Mouse (Mus musculus): ENCODE measurements around the gene Xirp1. TPM values are rescaled to one million over a fixed set of nuclear protein-coding genes. Genes with fewer than 3 reads are reported as not detected.

The Xirp1 gene
- not detected in 2 replicates for polyA plus RNA-seq (2015; fragmentation: Nextera tagmentation; extraction: Ambion mirVana)

DNA sequence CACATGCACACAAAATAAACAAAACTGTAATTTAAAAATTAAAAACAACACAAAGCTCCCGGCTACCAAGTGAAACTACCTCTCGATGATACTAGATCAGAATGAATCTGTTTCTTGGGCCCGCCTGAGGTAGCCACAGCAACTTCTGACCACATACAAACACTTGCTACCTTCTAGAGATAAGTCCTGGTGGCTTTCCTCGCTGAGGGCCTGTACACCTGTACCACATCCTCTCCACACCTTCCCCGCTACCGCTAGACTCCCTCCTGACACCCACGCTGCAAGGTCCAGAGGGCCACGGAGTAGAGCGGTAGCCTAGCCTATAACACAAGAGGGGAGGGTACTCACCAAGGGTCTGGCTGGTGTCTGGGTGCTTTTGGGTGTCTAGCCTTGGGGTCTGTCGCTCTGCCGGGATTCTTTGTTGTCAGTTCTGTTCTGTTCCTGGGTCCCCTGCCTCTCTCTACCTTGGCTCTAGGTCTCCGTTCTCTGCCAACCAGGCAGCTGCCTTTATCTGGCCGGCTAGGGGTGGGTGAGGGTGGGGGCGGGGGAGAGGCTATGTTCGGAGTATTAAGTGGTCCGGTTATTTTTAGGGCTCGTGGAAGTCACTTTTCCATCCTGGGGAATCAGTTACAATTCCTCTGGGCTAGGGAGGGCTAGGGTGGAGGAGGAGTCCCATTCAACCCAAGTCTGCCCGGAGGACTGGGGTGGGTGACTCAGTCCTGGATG, at the start of gene Xirp1:
Gene Xirp1, minus strand, starts transcription at position 513 of the 726 bp plus-strand sequence.

DNA sequence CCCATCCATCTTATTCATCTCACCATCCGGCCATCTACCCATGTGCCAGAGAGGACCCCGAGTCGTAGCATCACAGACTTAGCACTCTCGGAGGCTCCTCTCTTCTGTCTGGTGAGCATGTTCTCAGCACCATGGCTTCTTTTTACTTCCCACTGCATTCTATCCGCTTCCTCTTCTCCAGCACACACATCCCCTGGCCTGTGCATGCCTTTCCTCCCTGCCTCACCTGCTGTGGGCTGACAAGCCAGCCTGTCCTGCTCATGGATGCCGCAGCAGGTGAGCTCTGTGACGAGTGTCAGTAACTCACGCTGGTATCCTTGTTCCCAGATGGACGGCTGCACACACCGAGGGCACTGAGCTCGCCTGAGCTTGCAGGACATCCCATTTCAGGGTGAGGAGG, 46.4 kb upstream of the Xirp1 start, which contains the start of gene Cx3cr1:
Gene Cx3cr1, minus strand, starts transcription at position 101 of the 400 bp plus-strand sequence.

DNA sequence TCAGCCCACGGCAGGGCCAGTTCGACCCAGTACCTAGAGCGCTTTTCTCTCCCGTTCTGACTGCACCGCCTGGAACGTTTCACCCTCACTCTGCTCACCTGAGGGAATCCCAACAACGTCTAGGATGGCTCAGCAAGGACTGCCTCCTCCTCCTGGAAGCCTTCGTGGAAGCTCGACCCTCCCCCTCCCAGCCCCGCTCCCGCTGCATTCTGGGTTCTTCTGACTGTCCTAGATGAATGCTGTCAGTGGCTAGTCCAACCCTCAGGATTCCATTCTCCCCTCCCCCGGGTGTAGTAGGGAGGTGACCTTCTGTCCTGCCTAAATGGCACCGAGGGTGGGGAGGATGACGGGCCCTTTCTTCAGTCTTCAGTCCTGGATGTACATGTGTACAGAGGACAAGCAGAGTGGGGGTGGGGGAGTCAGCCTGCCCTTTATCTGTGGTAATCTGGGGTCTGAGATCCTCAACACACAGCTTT, 38.8 kb downstream of the Xirp1 start, which contains the start of gene Csrnp1:
Gene Csrnp1, minus strand, starts transcription at position 123 of the 476 bp plus-strand sequence.

Other genes starting within 250 kb of the Xirp1 start
- 0.25 and 1.0 TPM in 2 replicates for gene Scn11a, start 198.1 kb downstream of the Xirp1 start, polyA plus RNA-seq (2015; fragmentation: Nextera tagmentation; extraction: Ambion mirVana)
- gene Wdr48, start 128.7 kb downstream of the Xirp1 start, polyA plus RNA-seq (2015; fragmentation: Nextera tagmentation; extraction: Ambion mirVana) = 41.8 and 47.1 TPM in 2 replicates
- gene Gorasp1, start 86.0 kb downstream of the Xirp1 start, polyA plus RNA-seq (2015; fragmentation: Nextera tagmentation; extraction: Ambion mirVana) = 18.9 and 20.3 TPM in 2 replicates
- gene Ttc21a, start 86.0 kb downstream of the Xirp1 start, polyA plus RNA-seq (2015; fragmentation: Nextera tagmentation; extraction: Ambion mirVana) = 0.92 and 1.1 TPM in 2 replicates
- 1.5 and 2.4 TPM in 2 replicates for gene Csrnp1, start 38.9 kb downstream of the Xirp1 start, polyA plus RNA-seq (2015; fragmentation: Nextera tagmentation; extraction: Ambion mirVana)
- 18.0 and 20.0 TPM in 2 replicates for gene Cx3cr1, start 46.3 kb upstream of the Xirp1 start, polyA plus RNA-seq (2015; fragmentation: Nextera tagmentation; extraction: Ambion mirVana)
- gene Ccr8, start 68.5 kb upstream of the Xirp1 start, polyA plus RNA-seq (2015; fragmentation: Nextera tagmentation; extraction: Ambion mirVana) = not detected in 2 replicates
- gene Slc25a38, start 86.8 kb upstream of the Xirp1 start, polyA plus RNA-seq (2015; fragmentation: Nextera tagmentation; extraction: Ambion mirVana) = 42.0 and 45.4 TPM in 2 replicates
- 890 and 945 TPM in 2 replicates for gene Rpsa, start 104.1 kb upstream of the Xirp1 start, polyA plus RNA-seq (2015; fragmentation: Nextera tagmentation; extraction: Ambion mirVana)
- 4.1 and 18.4 TPM in 2 replicates for gene Mobp, start 126.1 kb upstream of the Xirp1 start, polyA plus RNA-seq (2015; fragmentation: Nextera tagmentation; extraction: Ambion mirVana)

Measured in neural tube, postnatal 0 days (tissue).